Mouse (Mus musculus) thymus, adult 2 months (tissue): ENCODE measurements at regions not wholly inside any gene's neighbourhood (a gene's known extent, or its start where the extent isn't known, plus 50 kb on each side); places are given as distances from the start of the nearest gene placed in this dataset.

Experiments used
- CTCF ChIP-seq: fragments of 200-500 bp; IDR thresholded peaks from 2 replicates; pipeline ENCODE4 v1.5.1; 2012; ENCODE audit warnings: mild to moderate bottlenecking, control low read depth, low read length, moderate library complexity, borderline replicate concordance; ENCODE audit not compliant: control insufficient read depth, poor library complexity, insufficient read depth; ENCODE audit errors: extremely low read depth
- POLR2A ChIP-seq: fragments of 200-500 bp; IDR thresholded peaks from 2 replicates; pipeline ENCODE4 v1.6.1; 2012; ENCODE audit warnings: mild to moderate bottlenecking, low read length, control low read depth, moderate library complexity; ENCODE audit not compliant: control insufficient read depth, poor library complexity, insufficient read depth; ENCODE audit errors: extremely low read depth

DNA sequence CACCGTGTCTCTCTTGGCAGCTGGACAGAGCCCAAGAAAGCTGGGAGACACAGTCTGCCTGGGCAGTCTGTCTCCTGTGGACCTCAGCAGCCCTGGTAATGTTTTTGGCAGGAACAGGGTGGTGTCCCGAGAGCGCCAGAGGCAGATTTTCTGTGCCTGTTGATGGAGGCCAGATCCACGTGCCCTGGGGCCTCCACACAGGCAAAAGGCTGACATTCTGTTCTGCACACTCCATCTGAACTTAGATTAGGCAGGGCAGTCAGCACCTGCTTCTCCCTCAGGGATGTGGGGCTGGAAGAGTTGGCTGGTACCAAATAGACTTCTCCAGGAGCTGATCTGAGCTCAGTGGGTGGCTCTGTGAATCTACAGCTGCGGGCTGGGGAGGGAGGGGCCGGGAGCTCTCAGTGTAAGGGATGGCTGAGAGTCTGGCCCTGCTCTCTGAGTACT, 83.8 kb downstream of the Gadd45g start:
- TF ChIP-seq CTCF (no peak), POLR2A (no peak)
